Mouse (Mus musculus) c-Kit-negative CD71-positive TER-119-positive erythroid progenitor cells, embryonic 14.5 days (primary cell): ENCODE results near the gene Adam11.

ENCODE experiments used
- DNase-seq: peaks from one replicate; pipeline ENCODE4 v3.0.0-alpha.2; 2013; ENCODE audit warnings: low read depth, low spot score

The Adam11 gene

DNA sequence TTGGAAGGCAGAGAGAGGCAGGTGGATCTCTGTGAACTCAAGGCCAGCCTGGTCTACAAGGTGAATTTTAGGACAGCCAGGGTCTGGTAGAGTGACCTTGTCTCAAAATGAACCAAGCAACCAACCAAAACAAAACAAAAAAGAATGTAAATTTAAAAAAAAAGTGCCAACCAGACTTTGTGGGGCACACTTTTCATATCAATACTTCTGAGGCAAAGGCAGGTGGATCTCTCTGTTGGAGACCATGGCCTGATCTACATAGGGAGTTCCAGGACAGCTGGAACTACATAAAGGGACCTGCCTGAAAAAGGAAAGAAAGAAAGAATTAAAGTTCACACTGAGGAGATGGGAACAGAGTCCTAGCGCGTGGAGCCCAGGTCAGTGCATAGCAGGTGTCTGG, 65.2 kb downstream of the Adam11 start:
- DNase-seq, result no peak

DNA sequence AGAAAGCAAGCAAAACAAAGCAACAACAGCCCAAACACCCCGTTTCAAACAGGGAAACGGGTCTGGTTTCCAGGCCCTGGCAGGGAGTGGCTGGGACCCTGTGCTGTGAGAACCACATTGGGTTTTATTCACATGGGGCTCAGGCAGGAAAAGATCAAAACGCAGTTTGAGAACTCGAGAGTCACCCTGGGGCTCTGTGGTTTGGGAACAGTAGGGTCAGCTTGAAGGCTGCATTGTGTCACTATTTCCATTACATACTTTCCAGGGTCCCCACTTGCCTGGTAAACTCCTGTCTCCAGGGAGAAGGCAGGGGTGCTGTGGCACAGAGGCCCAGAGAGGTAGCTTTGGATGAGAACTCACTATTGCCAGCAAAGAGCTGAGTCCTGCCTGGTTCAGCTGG, 65.9 kb downstream of the Adam11 start:
- no peak for DNase-seq
